Mouse (Mus musculus): ENCODE data around the gene Trim46. TPM values are rescaled to one million over a fixed set of nuclear protein-coding genes. Genes with fewer than 3 reads are reported as not detected.

Trim46 gene
- polyA plus RNA-seq (2014; fragmentation: Illumina TruSeq; extraction: RNeasy Lipid Tissue Mini Kit (QIAGEN cat#74804)), result not detected

GRCm38 (mm10) chr3:89246261-89247100 lies at the start of gene Trim46:
Gene Trim46 (minus strand): TSS chr3:89246309.

GRCm38 (mm10) chr3:89280606-89281511 lies 34.8 kb upstream of the Trim46 start, which contains the start of gene Efna1:
Gene Efna1 (minus strand): TSS chr3:89281142.

GRCm38 (mm10) chr3:89270051-89270755 lies 24.1 kb upstream of the Trim46 start, which contains the start of gene Slc50a1:
Gene Slc50a1 (minus strand): TSS chr3:89270570.

GRCm38 (mm10) chr3:89259076-89259475 lies 13.0 kb upstream of the Trim46 start, which contains the start of gene Dpm3:
Gene Dpm3 (plus strand): TSS chr3:89259358.

GRCm38 (mm10) chr3:89245688-89246171 lies 379 bp downstream of the Trim46 start, which contains the start of gene Krtcap2:
Gene Krtcap2 (plus strand): TSS chr3:89245966.

GRCm38 (mm10) chr3:89228836-89229235 lies 17.3 kb downstream of the Trim46 start, which contains the start of gene Muc1:
Gene Muc1 (plus strand): TSS chr3:89229057.

GRCm38 (mm10) chr3:89226900-89227299 lies 19.2 kb downstream of the Trim46 start, which contains the start of gene Mtx1:
Gene Mtx1 (minus strand): TSS chr3:89227088.

GRCm38 (mm10) chr3:89214681-89215411 lies 31.3 kb downstream of the Trim46 start, which contains the start of gene Thbs3:
Gene Thbs3 (plus strand): TSS chr3:89215180.

GRCm38 (mm10) chr3:89202253-89203141 lies 43.6 kb downstream of the Trim46 start, which contains the start of gene Gba:
Gene Gba (plus strand): TSS chr3:89202928.

Other genes with a start within 250 kb of the Trim46 start
- 4.6 TPM for gene Rusc1, start 153.0 kb downstream of the Trim46 start, polyA plus RNA-seq (2014; fragmentation: Illumina TruSeq; extraction: RNeasy Lipid Tissue Mini Kit (QIAGEN cat#74804))
- not detected for gene Gm43738, start 145.2 kb downstream of the Trim46 start, polyA plus RNA-seq (2014; fragmentation: Illumina TruSeq; extraction: RNeasy Lipid Tissue Mini Kit (QIAGEN cat#74804))
- 19.0 TPM for gene Fdps, start 144.3 kb downstream of the Trim46 start, polyA plus RNA-seq (2014; fragmentation: Illumina TruSeq; extraction: RNeasy Lipid Tissue Mini Kit (QIAGEN cat#74804))
- 0.48 TPM for gene Pklr, start 110.2 kb downstream of the Trim46 start, polyA plus RNA-seq (2014; fragmentation: Illumina TruSeq; extraction: RNeasy Lipid Tissue Mini Kit (QIAGEN cat#74804))
- not detected for gene Hcn3, start 86.1 kb downstream of the Trim46 start, polyA plus RNA-seq (2014; fragmentation: Illumina TruSeq; extraction: RNeasy Lipid Tissue Mini Kit (QIAGEN cat#74804))
- 13.0 TPM for gene Clk2, start 81.5 kb downstream of the Trim46 start, polyA plus RNA-seq (2014; fragmentation: Illumina TruSeq; extraction: RNeasy Lipid Tissue Mini Kit (QIAGEN cat#74804))
- gene Scamp3, start 68.8 kb downstream of the Trim46 start, polyA plus RNA-seq (2014; fragmentation: Illumina TruSeq; extraction: RNeasy Lipid Tissue Mini Kit (QIAGEN cat#74804)), result 10.0 TPM
- 0.48 TPM for gene Fam189b, start 63.2 kb downstream of the Trim46 start, polyA plus RNA-seq (2014; fragmentation: Illumina TruSeq; extraction: RNeasy Lipid Tissue Mini Kit (QIAGEN cat#74804))
- 9.7 TPM for gene Gba, start 43.4 kb downstream of the Trim46 start, polyA plus RNA-seq (2014; fragmentation: Illumina TruSeq; extraction: RNeasy Lipid Tissue Mini Kit (QIAGEN cat#74804))
- gene Thbs3, start 31.1 kb downstream of the Trim46 start, polyA plus RNA-seq (2014; fragmentation: Illumina TruSeq; extraction: RNeasy Lipid Tissue Mini Kit (QIAGEN cat#74804)), result 0.57 TPM
- gene Mtx1, start 19.2 kb downstream of the Trim46 start, polyA plus RNA-seq (2014; fragmentation: Illumina TruSeq; extraction: RNeasy Lipid Tissue Mini Kit (QIAGEN cat#74804)), result 26.7 TPM
- gene Muc1, start 17.3 kb downstream of the Trim46 start, polyA plus RNA-seq (2014; fragmentation: Illumina TruSeq; extraction: RNeasy Lipid Tissue Mini Kit (QIAGEN cat#74804)), result 2.4 TPM
- 23.2 TPM for gene Krtcap2, start 343 bp downstream of the Trim46 start, polyA plus RNA-seq (2014; fragmentation: Illumina TruSeq; extraction: RNeasy Lipid Tissue Mini Kit (QIAGEN cat#74804))
- not detected for gene Dpm3, start 13.0 kb upstream of the Trim46 start, polyA plus RNA-seq (2014; fragmentation: Illumina TruSeq; extraction: RNeasy Lipid Tissue Mini Kit (QIAGEN cat#74804))
- gene Slc50a1, start 24.3 kb upstream of the Trim46 start, polyA plus RNA-seq (2014; fragmentation: Illumina TruSeq; extraction: RNeasy Lipid Tissue Mini Kit (QIAGEN cat#74804)), result 15.4 TPM
- 4.2 TPM for gene Efna1, start 34.8 kb upstream of the Trim46 start, polyA plus RNA-seq (2014; fragmentation: Illumina TruSeq; extraction: RNeasy Lipid Tissue Mini Kit (QIAGEN cat#74804))
- gene Efna3, start 76.7 kb upstream of the Trim46 start, polyA plus RNA-seq (2014; fragmentation: Illumina TruSeq; extraction: RNeasy Lipid Tissue Mini Kit (QIAGEN cat#74804)), result not detected
- gene Efna4, start 91.7 kb upstream of the Trim46 start, polyA plus RNA-seq (2014; fragmentation: Illumina TruSeq; extraction: RNeasy Lipid Tissue Mini Kit (QIAGEN cat#74804)), result not detected
- gene Adam15, start 103.7 kb upstream of the Trim46 start, polyA plus RNA-seq (2014; fragmentation: Illumina TruSeq; extraction: RNeasy Lipid Tissue Mini Kit (QIAGEN cat#74804)), result 5.8 TPM
- gene Dcst2, start 115.7 kb upstream of the Trim46 start, polyA plus RNA-seq (2014; fragmentation: Illumina TruSeq; extraction: RNeasy Lipid Tissue Mini Kit (QIAGEN cat#74804)), result not detected
- gene Dcst1, start 118.9 kb upstream of the Trim46 start, polyA plus RNA-seq (2014; fragmentation: Illumina TruSeq; extraction: RNeasy Lipid Tissue Mini Kit (QIAGEN cat#74804)), result not detected
- 1.5 TPM for gene Zbtb7b, start 148.5 kb upstream of the Trim46 start, polyA plus RNA-seq (2014; fragmentation: Illumina TruSeq; extraction: RNeasy Lipid Tissue Mini Kit (QIAGEN cat#74804))
- gene Lenep, start 156.5 kb upstream of the Trim46 start, polyA plus RNA-seq (2014; fragmentation: Illumina TruSeq; extraction: RNeasy Lipid Tissue Mini Kit (QIAGEN cat#74804)), result 1.6 TPM
- 0.66 TPM for gene Flad1, start 165.6 kb upstream of the Trim46 start, polyA plus RNA-seq (2014; fragmentation: Illumina TruSeq; extraction: RNeasy Lipid Tissue Mini Kit (QIAGEN cat#74804))
- 23.3 TPM for gene Cks1b, start 172.1 kb upstream of the Trim46 start, polyA plus RNA-seq (2014; fragmentation: Illumina TruSeq; extraction: RNeasy Lipid Tissue Mini Kit (QIAGEN cat#74804))
- 43.4 TPM for gene Shc1, start 172.1 kb upstream of the Trim46 start, polyA plus RNA-seq (2014; fragmentation: Illumina TruSeq; extraction: RNeasy Lipid Tissue Mini Kit (QIAGEN cat#74804))
- 10.8 TPM for gene Pygo2, start 183.9 kb upstream of the Trim46 start, polyA plus RNA-seq (2014; fragmentation: Illumina TruSeq; extraction: RNeasy Lipid Tissue Mini Kit (QIAGEN cat#74804))
- gene Pbxip1, start 190.4 kb upstream of the Trim46 start, polyA plus RNA-seq (2014; fragmentation: Illumina TruSeq; extraction: RNeasy Lipid Tissue Mini Kit (QIAGEN cat#74804)), result 18.8 TPM
- gene Pmvk, start 208.2 kb upstream of the Trim46 start, polyA plus RNA-seq (2014; fragmentation: Illumina TruSeq; extraction: RNeasy Lipid Tissue Mini Kit (QIAGEN cat#74804)), result 0.68 TPM

Measured in ovary, adult 10 weeks (tissue).